Mouse (Mus musculus) brain, adult 2 months (tissue): ENCODE measurements around the gene Id2.

ENCODE experiments used
- DNase-seq: peaks from one replicate; pipeline ENCODE4 v3.0.0; 2011; ENCODE audit warnings: low read depth, low spot score

The Id2 gene

GRCm38 (mm10) chr12:25108865-25109264 is 11.9 kb upstream of the Id2 start:
- DNase-seq = no peak

GRCm38 (mm10) chr12:25104541-25104940 is 7.6 kb upstream of the Id2 start:
- DNase-seq = no peak

GRCm38 (mm10) chr12:25103911-25104310 is 7.0 kb upstream of the Id2 start:
- no peak for DNase-seq

GRCm38 (mm10) chr12:25101389-25101788 is 4.4 kb upstream of the Id2 start:
- DNase-seq = no peak

- peak; percentile 46 for DNase-seq
Observed at GRCm38 (mm10) chr12:25100411-25101217, 3.7 kb upstream of the Id2 start.

GRCm38 (mm10) chr12:25099563-25100408 is 2.8 kb upstream of the Id2 start:
- peak; percentile 43 for DNase-seq

- peak; percentile 56 for DNase-seq
Observed at GRCm38 (mm10) chr12:25099313-25099562, 2.3 kb upstream of the Id2 start.

- DNase-seq = peak; percentile 95
Observed at GRCm38 (mm10) chr12:25098561-25099312, 1.8 kb upstream of the Id2 start.

- no peak for DNase-seq
Observed at GRCm38 (mm10) chr12:25098161-25098550, 1.2 kb upstream of the Id2 start.

- DNase-seq = peak; percentile 68
Observed at GRCm38 (mm10) chr12:25097210-25098160, 545 bp upstream of the Id2 start.

GRCm38 (mm10) chr12:25096640-25097051 is 294 bp downstream of the Id2 start:
- DNase-seq = no peak

- peak; percentile 99 for DNase-seq
Observed at GRCm38 (mm10) chr12:25095974-25096639, 833 bp downstream of the Id2 start.

- DNase-seq = no peak
Observed at GRCm38 (mm10) chr12:25095538-25095937, 1.4 kb downstream of the Id2 start.

GRCm38 (mm10) chr12:25094621-25095521 is 2.1 kb downstream of the Id2 start:
- DNase-seq = peak; percentile 53

- DNase-seq = peak; percentile 11
Observed at GRCm38 (mm10) chr12:25093241-25093774, 3.6 kb downstream of the Id2 start.

- DNase-seq = peak; percentile 31
Observed at GRCm38 (mm10) chr12:25092751-25093211, 4.2 kb downstream of the Id2 start.

GRCm38 (mm10) chr12:25092027-25092704 is 4.8 kb downstream of the Id2 start:
- peak; percentile 88 for DNase-seq

GRCm38 (mm10) chr12:25089433-25089832 is 7.5 kb downstream of the Id2 start:
- DNase-seq = no peak
